Mouse (Mus musculus) brown adipose tissue, adult 24 weeks (tissue): ENCODE data around the gene Cnr2. TPM values are rescaled to one million over a fixed set of nuclear protein-coding genes. Genes with fewer than 3 reads are reported as not detected.

Experiments used
- H3K27ac ChIP-seq: fragments of 200-500 bp; replicated peaks from 2 replicates; pipeline ENCODE4 v1.5.1; 2012; ENCODE audit warnings: low read depth, mild to moderate bottlenecking, low read length
- H3K4me1 ChIP-seq: fragments of 200-500 bp; 2 replicates; pipeline ENCODE4 v1.6.1; 2012; ENCODE audit warnings: low read length, mixed read lengths; ENCODE audit not compliant: control insufficient read depth, insufficient read depth, insufficient read length
- H3K4me3 ChIP-seq: fragments of 200-500 bp; 2 replicates; pipeline ENCODE4 v1.5.1; 2012; ENCODE audit warnings: low read depth, mild to moderate bottlenecking, low read length, moderate library complexity; ENCODE audit not compliant: insufficient read depth
- polyA plus RNA-seq: library from polyadenylated mRNA; stranded (reverse); fragments of >200 nt; gene quantifications from 2 replicates; pipeline ENCODE4 v1.2.4, GENCODE M21; 2012; ENCODE audit not compliant: missing spikeins, insufficient read depth, insufficient read length

The Cnr2 gene
- polyA plus RNA-seq, 1 experiment = 0.55 TPM

GRCm38 (mm10) chr4:135909326-135910066 lies 14.3 kb downstream of the Cnr2 start:
- peak overlapping the region; percentile 46 for H3K27ac ChIP-seq
- no peak overlapping the region for H3K4me3 ChIP-seq
- H3K4me1 ChIP-seq = peaks cover 7% of the 10 kb centered on the region; the same call in 1 of the 2 replicates

- H3K27ac ChIP-seq = peak overlapping the region; percentile 45
- peak overlapping the region; percentile 4; the same call in 1 of the 2 replicates for H3K4me3 ChIP-seq
- H3K4me1 ChIP-seq = peaks cover 7% of the 10 kb centered on the region; the same call in 1 of the 2 replicates
Measured at GRCm38 (mm10) chr4:135911531-135911930, 16.3 kb downstream of the Cnr2 start.

DNA sequence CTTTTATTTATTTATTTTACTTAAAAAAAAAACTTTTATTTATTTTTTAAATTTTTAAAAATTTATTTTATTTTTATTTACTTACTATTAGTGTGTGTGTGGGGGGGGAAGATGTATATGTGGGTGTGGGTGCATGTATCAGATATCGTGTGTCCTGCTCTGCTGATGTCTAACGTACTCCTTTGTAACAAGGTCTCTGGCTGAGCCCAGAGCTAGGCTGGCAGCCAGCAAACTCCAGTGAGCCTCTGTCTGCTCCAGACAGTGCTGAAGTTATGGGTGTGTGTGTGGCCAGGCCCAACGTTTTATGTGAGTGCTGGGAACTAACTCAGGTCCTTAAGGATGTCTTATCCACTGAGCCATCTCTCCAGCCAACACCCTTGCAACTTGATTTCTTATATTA lies 17.0 kb downstream of the Cnr2 start:
- Histone ChIP-seq H3K27ac (peak overlapping the region; percentile 46; the same call in 1 of the 2 replicates), H3K4me1 (peaks cover 7% of the 10 kb centered on the region; the same call in 1 of the 2 replicates), H3K4me3 (no peak overlapping the region)

DNA sequence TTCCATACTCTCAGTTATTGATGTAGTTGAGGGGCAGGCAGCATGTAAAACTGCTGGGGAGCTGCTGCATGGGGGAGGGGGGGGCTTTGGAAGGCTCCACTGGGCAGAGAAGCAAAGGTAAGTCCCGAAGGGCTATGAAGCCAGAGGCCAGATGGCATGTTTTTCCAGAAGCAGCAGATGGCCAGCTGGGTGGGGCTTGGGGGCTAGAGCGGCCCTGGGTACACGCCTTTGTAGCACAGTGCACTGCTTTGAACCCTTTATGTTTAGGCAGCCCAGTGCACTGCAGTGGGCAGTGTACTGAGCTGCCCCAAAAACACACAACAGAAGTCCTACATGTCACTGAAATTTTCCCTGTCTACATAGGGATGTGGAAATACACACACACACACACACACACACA lies 17.6 kb downstream of the Cnr2 start:
- 0 out of 2 replicates have a peak overlapping the region, but pooled peaks have one; percentile 4 for H3K27ac ChIP-seq
- H3K4me3 ChIP-seq = no peak overlapping the region
- peaks cover 7% of the 10 kb centered on the region; the same call in 1 of the 2 replicates for H3K4me1 ChIP-seq

DNA sequence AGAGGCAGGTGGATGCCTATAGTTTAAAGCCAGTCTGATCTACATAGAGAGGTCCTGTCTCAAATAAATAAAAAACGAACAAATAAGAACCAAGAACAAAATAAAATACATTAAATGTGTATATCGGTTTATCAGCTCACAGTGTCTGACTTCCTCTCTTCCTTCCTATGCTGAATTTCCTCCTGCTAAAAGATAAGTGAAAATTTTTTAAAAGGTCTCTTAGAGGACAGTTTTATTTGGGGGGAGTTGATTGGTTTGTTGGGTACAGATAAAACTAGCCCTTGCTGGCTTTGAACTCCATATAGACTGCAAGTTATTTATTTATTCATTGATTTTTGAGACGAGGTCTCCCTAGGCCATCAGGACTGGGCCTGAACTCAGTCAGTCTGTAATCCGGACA lies 18.2 kb downstream of the Cnr2 start:
- H3K4me3 ChIP-seq = no peak overlapping the region

GRCm38 (mm10) chr4:135918635-135919279 lies 23.6 kb downstream of the Cnr2 start:
- Histone ChIP-seq H3K4me1 (no peaks in the 10 kb centered on the region), H3K4me3 (no peak overlapping the region), H3K27ac (peak overlapping the region; percentile 75)

More for the DNA sequence above, 18.2 kb downstream of the Cnr2 start:
- Histone ChIP-seq H3K4me1 (peaks cover 7% of the 10 kb centered on the region; the same call in 1 of the 2 replicates), H3K27ac (no peak overlapping the region)

DNA sequence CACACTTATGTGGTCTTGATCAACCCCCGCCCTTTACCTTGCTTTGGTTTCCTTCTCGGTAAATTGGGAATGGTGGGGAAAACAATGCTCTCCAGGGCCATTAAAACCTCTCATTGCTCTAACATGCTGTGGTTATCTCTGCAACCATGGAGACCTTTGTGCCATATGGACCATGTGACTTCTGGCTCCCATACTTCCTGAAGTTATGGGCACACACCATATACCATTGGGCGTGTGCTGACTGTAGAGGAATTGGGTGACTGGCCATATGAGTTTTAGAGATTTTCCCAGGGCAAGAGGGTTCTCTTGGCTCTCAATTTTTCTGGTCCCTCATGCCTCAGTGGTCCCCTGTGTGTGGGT lies 24.1 kb downstream of the Cnr2 start:
- Histone ChIP-seq H3K4me1 (no peaks in the 10 kb centered on the region), H3K27ac (peak overlapping the region; percentile 61), H3K4me3 (no peak overlapping the region)

DNA sequence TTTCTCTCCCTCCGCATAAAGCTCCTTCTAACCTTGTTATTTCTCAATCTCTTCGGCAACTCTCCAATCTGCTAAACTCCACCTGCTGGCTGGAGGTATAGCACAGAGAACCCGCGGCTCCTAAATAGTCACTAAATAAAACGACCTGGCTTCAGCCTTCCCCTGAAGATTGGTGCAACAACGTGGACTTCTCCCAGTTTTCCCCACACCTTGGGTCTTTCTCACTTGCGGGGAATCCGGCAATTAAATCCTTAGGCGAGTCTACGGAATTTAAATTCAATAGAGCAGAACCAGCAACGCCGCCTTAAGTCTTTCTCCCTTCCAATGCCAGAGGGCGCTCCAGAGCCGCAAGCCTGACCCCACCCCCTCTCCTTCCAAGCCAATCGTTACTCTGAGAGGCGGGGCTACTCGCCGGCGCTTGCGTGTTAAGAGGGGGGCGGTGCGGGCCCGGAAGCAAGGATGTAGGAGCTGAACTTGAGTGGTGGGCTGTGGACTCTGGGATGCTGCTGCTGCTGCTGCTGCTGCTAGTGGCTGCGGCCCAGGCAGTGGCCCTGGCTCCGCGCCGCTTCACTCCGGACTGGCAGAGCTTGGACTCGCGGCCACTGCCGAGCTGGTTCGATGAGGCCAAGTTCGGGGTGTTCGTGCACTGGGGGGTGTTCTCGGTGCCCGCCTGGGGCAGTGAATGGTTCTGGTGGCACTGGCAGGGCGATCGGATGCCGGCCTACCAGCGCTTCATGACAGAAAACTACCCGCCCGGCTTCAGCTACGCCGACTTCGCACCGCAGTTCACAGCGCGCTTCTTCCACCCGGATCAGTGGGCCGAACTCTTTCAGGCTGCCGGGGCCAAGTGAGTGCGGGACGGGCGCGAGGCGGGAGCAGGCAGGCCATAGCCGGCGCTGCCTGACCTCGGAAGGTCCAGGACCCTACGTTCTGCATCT lies 25.4 kb downstream of the Cnr2 start, which contains the start of gene Fuca1:
Gene Fuca1, plus strand, starts transcription at position 432 of the 938 bp plus-strand sequence.
- peak within 1 kb of the TSS; percentile 81 for H3K4me3 ChIP-seq
- H3K4me1 ChIP-seq = no peaks in the 10 kb centered on the region
- H3K27ac ChIP-seq = peak within 1 kb of the TSS; percentile 70

DNA sequence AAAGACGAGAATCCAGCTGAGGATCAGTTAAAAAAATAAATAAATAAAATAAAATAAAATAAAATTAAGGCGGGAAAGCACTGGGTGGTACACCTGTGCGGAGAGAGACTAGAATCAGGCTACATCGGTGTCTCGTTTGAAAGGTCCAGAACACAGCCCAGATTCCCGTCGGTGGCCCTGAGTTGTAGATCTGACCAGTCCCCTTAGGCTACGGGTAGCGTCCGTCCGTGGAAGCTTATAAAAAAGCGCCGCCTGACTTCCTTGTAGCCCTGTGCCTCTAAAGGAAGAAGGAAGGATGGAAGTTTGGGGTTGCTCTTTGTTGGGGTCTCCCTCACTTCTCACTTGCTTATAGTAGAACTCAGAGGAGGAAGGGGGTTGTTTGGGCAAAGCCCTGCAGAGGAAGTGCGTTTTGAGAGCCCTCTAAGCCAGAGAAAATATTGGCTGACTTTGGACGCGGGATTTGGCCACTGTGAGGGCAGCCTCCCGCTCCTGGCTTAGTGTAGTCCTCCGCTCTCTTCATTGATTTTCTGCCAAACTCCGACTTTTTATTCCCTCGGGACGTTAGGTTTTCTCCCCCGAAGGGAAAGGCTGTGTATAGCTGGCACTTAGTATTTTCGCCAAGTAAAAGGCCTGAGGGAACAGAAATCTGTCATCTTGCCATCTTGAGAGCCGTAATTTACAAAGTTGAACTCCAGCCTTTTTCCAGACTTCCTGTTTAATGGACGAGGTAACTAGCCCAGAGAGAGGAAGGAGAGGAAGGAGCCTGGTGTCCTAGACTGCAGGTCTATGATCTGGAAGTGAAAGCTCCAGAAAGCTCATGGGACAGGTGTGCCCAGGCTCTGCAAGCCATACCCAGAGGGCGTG lies 26.3 kb downstream of the Cnr2 start:
- peak overlapping the region; percentile 81 for H3K4me3 ChIP-seq
- H3K27ac ChIP-seq = peak overlapping the region; percentile 59

DNA sequence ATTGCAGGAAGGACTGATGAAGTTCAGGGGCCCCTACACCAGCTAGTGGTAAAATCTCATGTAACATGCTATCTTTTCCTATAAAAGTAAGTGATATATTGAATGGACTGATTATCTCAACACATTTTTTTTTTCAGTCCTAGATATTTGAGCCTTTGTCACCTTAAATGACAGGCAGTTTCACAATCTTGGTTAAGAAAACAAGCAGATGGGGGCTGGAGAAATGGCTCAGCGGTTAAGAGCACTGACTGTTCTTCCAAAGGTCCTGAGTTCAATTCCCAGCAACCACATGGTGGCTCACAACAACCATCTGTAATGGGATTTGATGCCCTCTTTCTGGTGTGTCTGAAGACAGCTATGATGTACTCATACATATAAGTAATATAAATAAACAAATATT lies 27.0 kb downstream of the Cnr2 start:
- H3K4me1 ChIP-seq = no peaks in the 10 kb centered on the region
- no peak overlapping the region for H3K4me3 ChIP-seq
- H3K27ac ChIP-seq = peak overlapping the region; percentile 54; the same call in 1 of the 2 replicates

More for the DNA sequence above, 26.3 kb downstream of the Cnr2 start:
- H3K4me1 ChIP-seq = no peaks in the 10 kb centered on the region

- Histone ChIP-seq H3K4me1 (no peaks in the 10 kb centered on the region), H3K27ac (no peak overlapping the region)
Measured at GRCm38 (mm10) chr4:135924418-135924817, 29.2 kb downstream of the Cnr2 start.

GRCm38 (mm10) chr4:135925341-135925740 lies 30.1 kb downstream of the Cnr2 start:
- Histone ChIP-seq H3K4me3 (no peak overlapping the region), H3K4me1 (no peaks in the 10 kb centered on the region), H3K27ac (no peak overlapping the region)

More at GRCm38 (mm10) chr4:135924418-135924817, 29.2 kb downstream of the Cnr2 start:
- no peak overlapping the region for H3K4me3 ChIP-seq

GRCm38 (mm10) chr4:135926195-135926808 lies 31.1 kb downstream of the Cnr2 start:
- Histone ChIP-seq H3K27ac (no peak overlapping the region), H3K4me3 (no peak overlapping the region), H3K4me1 (no peaks in the 10 kb centered on the region)

DNA sequence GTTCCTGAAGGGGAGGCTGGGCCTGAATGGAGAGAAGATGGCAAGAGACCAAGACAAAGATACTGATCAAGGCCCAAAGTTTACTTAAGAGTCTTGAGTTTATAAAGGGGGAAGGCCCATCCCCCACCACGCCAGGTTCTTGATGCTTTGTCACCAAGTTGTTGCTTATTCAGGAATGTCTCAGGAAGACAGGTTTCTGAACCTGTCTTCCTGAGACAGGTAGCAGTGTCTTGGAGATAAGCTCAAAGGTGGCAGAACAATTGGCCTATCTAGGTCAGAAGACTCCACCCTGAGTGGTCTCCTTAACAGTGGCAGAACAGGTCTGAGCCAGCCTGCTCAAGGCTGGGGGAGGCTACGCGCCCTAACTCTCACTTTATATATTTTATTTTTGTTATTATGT lies 31.7 kb downstream of the Cnr2 start:
- Histone ChIP-seq H3K4me1 (no peaks in the 10 kb centered on the region), H3K27ac (no peak overlapping the region), H3K4me3 (no peak overlapping the region)
